Mouse (Mus musculus) Patski (cell line): ENCODE results near the gene Exo5. TPM values are rescaled to one million over a fixed set of nuclear protein-coding genes. Genes with fewer than 3 reads are reported as not detected.

ENCODE experiments used
- ATAC-seq: fragments of 100-300 bp; one replicate; pipeline ENCODE4 v1.8.0; 2021
- CTCF ChIA-PET: fragments of 350-600 bp; sonication (Branson Sonifier 250); formaldehyde crosslinking; loops from one replicate; lab custom pipeline; 2022; ENCODE audit warnings: inconsistent platforms; lab: Charles Lee
- POLR2A ChIA-PET: fragments of 350-600 bp; sonication (Branson Sonifier 250); formaldehyde crosslinking; loops from one replicate; lab custom pipeline; 2022; ENCODE audit warnings: antibody characterized with exemption, inconsistent platforms; lab: Charles Lee
- DNase-seq: peaks from one replicate; pipeline ENCODE4 v3.0.0-alpha.2; 2011; ENCODE audit warnings: low read depth, low spot score
- H3K27me3 ChIP-seq: fragments of 371-371 bp; one replicate; pipeline ENCODE4 v1.5.1; 2021
- CTCF ChIP-seq: fragments of 100-300 bp; IDR thresholded peaks from one replicate; pipeline ENCODE4 v1.5.1; 2021
- in situ Hi-C: fragments of 300-500 bp; cut with MboI; formaldehyde crosslinking; loops from 3 replicates; pipeline ENCODE4 v1.11.1; 2018; ENCODE audit warnings: low pct_unique_long_range_greater_than_20kb, mixed read lengths
- polyA plus RNA-seq: library from polyadenylated mRNA; unstranded; gene quantifications from one replicate; pipeline ENCODE4 v1.2.3, GENCODE M21; 2021

The Exo5 gene
- polyA plus RNA-seq, 1 experiment from 2014 or later, result 1.0 TPM

DNA sequence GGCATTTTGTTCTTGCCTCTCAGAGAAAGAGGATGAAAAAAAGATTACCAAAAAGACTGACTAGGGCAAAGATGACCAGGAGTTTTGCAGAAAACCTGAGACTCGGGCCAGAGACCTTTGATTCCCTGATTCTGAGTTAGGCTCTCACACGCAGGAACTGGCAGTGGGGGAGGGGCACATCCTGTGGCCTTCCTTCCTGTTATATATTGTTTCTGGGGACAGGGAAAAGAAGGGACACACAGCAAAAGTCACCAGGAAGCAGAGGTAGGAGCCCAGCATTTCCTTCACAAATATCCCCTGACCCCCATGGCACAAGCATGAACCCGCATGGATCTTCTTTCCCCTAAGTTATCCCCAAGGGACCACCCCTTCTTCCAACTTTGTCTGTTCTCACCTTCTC is 24.1 kb upstream of the Exo5 start:
- ATAC-seq, result no peak
- ChIA-PET CTCF (no interaction called here), POLR2A (no interaction called here)
- in situ Hi-C loops, result no loop called here
- DNase-seq, result no peak
- TF ChIP-seq CTCF, result no peak
- H3K27me3 ChIP-seq, result no peaks in the 10 kb centered on the region

- no peaks in the 10 kb centered on the region for H3K27me3 ChIP-seq
- no peak for DNase-seq
- POLR2A ChIA-PET, result no interaction called here
- in situ Hi-C loops, result no loop called here
- CTCF ChIA-PET, result no interaction called here
- no peak for TF ChIP-seq CTCF
- no peak for ATAC-seq
Measured at GRCm38 (mm10) chr4:120935006-120935405, 10.2 kb upstream of the Exo5 start.

DNA sequence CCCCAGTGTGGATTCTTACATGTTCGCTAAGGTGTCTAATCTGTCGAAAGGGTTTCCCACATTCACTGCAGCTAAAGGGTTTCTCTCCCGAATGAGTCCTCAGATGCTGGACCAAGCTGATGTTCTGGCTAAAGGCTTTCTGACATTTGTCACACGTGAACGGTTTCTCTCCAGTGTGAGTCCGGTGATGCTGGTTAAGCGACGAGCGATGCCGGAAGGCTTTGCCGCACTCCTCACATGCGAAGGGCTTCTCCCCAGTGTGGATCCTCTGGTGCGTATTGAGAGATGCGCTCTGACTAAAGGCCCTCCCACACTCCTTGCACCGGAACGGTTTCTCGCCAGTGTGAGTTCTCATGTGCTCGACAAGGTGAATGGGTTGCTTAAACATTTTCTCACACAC is 5.9 kb upstream of the Exo5 start:
- TF ChIP-seq CTCF, result no peak
- H3K27me3 ChIP-seq, result no peaks in the 10 kb centered on the region
- ATAC-seq (no peak), DNase-seq (no peak)
- CTCF ChIA-PET, result no interaction called here
- POLR2A ChIA-PET, result interaction anchor here (0.5 kb wide), 1 partner anchor 28 kb away, joined by 5 read pairs; no protein-coding TSS in a partner anchor
- in situ Hi-C loops, result no loop called here

DNA sequence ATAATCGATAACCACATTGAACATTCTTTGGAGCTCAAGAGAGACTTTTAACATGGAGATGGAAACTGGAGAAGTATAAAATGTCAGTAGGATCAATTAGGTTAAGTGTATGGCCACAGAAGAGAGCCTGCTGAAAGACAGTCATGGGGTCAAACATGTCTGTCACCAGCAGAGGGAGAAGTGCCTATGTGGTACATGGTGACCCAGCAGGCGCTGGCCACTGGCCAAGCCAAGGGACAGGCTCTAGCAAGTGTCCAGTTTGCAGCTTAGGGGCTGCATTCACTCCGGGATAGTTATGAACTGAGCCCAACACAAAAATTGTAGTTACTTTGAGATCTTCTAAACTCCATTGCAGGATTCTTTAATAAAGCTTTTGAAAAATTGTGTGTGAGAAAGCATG is 3.9 kb upstream of the Exo5 start:
- ATAC-seq (no peak), DNase-seq (no peak)
- no peaks in the 10 kb centered on the region for H3K27me3 ChIP-seq
- ChIA-PET POLR2A (no interaction called here), CTCF (no interaction called here)
- no peak for TF ChIP-seq CTCF
- in situ Hi-C loops, result no loop called here

DNA sequence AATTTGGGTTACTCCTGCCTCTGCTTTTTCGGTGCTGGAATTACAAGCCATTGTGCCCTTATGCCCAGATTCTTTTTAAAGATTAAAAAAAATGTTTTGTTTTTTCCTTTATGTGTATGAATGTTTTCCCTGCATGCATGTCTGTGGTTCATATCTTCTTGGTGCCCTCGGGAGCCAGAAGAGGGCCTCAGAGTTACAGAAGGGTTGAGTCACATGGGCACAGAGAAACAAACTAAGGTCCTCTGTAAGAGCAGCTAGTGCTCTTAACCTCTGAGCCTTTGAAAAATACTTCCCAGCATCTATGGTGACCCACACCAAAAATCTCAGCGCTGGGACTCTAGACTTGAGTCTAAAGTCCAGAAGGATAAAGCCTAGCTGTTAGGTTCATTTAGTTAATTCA is 569 bp upstream of the Exo5 start:
- DNase-seq (no peak), ATAC-seq (no peak)
- no peaks in the 10 kb centered on the region for H3K27me3 ChIP-seq
- ChIA-PET POLR2A (no interaction called here), CTCF (interaction anchor here (1.1 kb wide), 1 partner anchor 16 kb away, joined by 3 read pairs; no protein-coding TSS in a partner anchor)
- no peak for TF ChIP-seq CTCF
- in situ Hi-C loops, result no loop called here

DNA sequence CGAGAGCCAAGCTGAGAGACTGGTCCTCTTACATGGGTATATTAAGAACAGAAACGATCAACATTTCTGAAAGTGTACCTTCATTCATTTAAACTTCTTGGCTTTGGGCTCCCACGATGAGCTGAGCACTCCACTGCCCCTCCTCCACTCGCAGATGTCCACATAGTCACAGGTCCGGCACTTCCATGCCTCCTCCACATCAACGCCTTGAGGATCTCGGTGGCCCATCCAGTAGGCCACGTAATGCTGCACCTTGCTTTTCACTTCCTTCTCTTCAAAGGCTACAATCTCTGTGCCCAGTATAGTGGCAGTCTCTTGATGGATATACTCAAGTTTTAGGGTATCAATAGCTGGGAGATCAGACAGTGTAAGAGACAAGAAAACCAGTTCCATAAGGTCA is 3.4 kb downstream of the Exo5 start:
- H3K27me3 ChIP-seq, result no peaks in the 10 kb centered on the region
- TF ChIP-seq CTCF, result no peak
- in situ Hi-C loops, result loop anchor here (25.0 kb wide), 2 partner anchors 466 to 1716 kb away; no protein-coding TSS in a partner anchor
- ATAC-seq (no peak), DNase-seq (no peak)
- CTCF ChIA-PET, result no interaction called here
- POLR2A ChIA-PET, result no interaction called here

DNA sequence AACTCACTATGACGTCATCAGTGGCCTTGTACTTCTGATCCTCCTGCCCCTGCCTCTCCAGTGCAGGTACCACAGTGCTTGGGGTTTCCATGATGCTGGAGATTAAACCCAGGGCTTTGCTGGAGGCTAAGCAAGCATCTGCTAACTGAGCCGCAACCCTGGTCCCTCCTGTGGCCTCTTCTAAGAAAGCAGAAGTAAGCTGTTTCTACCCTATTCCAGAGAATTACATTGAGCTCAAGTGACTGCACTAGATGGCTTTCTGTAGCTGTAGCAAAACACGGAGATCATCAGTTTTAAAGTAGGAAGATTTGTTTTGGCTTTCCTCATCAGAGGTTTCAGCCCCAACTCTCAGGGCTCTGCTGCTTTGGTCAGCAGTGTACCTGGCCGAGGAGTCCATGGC is 10.3 kb downstream of the Exo5 start:
- H3K27me3 ChIP-seq, result no peaks in the 10 kb centered on the region
- ChIA-PET CTCF (no interaction called here), POLR2A (no interaction called here)
- DNase-seq (no peak), ATAC-seq (no peak)
- in situ Hi-C loops, result loop anchor here (10.0 to 25.0 kb wide), 4 partner anchors 70 to 1723 kb away; no protein-coding TSS in a partner anchor
- no peak for TF ChIP-seq CTCF

- TF ChIP-seq CTCF, result no peak
Measured at GRCm38 (mm10) chr4:120913861-120914260, 11.0 kb downstream of the Exo5 start.

DNA sequence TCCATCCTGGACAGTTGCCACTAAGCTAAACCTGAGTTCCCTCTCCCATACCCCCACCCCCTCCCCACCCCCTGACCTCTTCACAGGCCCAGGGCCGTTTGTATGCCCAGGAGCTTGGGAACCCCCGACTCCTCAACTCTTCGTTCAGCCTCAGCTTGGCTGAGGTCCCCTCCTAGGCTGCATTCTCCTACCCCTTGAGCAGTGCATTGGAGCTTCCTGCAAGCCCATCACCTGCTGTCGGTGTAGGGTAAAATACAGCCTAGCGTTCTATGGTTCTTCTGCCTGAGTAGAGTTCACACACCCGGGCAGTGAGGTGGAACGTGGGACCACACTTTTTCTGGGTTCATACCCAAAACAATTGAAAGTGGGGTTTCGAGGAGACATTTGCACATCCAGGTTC is 11.4 kb downstream of the Exo5 start:
- POLR2A ChIA-PET, result no interaction called here
- no peaks in the 10 kb centered on the region for H3K27me3 ChIP-seq
- ATAC-seq, result no peak
- in situ Hi-C loops, result loop anchor here (10.0 to 25.0 kb wide), 4 partner anchors 69 to 1724 kb away; no protein-coding TSS in a partner anchor
- CTCF ChIA-PET, result no interaction called here
- DNase-seq, result no peak
- no peak for TF ChIP-seq CTCF

More at GRCm38 (mm10) chr4:120913861-120914260, 11.0 kb downstream of the Exo5 start:
- H3K27me3 ChIP-seq, result no peaks in the 10 kb centered on the region
- ChIA-PET CTCF (no interaction called here), POLR2A (no interaction called here)
- ATAC-seq, result no peak
- DNase-seq, result no peak
- in situ Hi-C loops, result loop anchor here (10.0 to 25.0 kb wide), 4 partner anchors 69 to 1723 kb away; no protein-coding TSS in a partner anchor

GRCm38 (mm10) chr4:120912866-120913265 is 12.0 kb downstream of the Exo5 start:
- CTCF ChIA-PET, result no interaction called here
- no peak for TF ChIP-seq CTCF
- H3K27me3 ChIP-seq, result no peaks in the 10 kb centered on the region
- ATAC-seq, result no peak
- POLR2A ChIA-PET, result no interaction called here
- in situ Hi-C loops, result loop anchor here (10.0 to 25.0 kb wide), 4 partner anchors 68 to 1724 kb away; no protein-coding TSS in a partner anchor
- DNase-seq, result no peak

- no peak for ATAC-seq
- TF ChIP-seq CTCF, result no peak
- no peaks in the 10 kb centered on the region for H3K27me3 ChIP-seq
- CTCF ChIA-PET, result no interaction called here
- no peak for DNase-seq
- POLR2A ChIA-PET, result no interaction called here
- in situ Hi-C loops, result loop anchor here (10.0 to 25.0 kb wide), 4 partner anchors 66 to 1726 kb away; no protein-coding TSS in a partner anchor
Measured at GRCm38 (mm10) chr4:120911086-120911485, 13.7 kb downstream of the Exo5 start.
